Mouse (Mus musculus): ENCODE measurements around the gene Nfatc2.
A peak's percentile ranks its signal among the peaks of the same experiment; 100 is the strongest.

Nfatc2 gene

DNA sequence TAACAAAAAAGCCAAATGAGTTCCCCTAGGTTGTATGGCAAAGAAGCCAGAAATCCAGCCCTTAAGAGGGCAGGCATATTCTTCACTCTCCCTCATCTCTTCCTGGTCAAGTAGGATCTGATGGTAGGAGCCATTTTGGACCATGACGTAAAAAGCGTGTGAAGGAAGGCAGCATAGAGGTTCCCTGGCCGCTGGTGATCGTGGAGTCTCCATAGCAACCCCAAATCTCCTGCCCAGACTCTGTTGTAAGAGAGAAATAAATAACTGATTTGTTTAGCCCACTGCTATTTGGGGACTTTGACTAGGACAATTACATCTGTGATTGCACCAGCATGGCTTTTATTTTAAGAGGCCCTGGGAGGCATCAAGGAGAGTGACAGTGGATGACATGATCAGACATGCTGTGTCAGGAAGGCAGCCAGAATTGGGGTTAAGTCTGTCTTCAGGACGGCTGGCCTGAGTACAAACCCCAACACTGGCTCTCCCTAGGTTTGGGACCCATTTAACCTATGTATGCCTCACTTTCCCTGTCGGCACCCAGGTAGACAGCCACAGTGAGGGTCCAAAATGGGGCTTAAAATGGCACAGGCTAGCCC, 8.3 kb upstream of the Nfatc2 start:
- no peak for DNase-seq (ENCODE audit: low spot score in 2 of 2)

DNA sequence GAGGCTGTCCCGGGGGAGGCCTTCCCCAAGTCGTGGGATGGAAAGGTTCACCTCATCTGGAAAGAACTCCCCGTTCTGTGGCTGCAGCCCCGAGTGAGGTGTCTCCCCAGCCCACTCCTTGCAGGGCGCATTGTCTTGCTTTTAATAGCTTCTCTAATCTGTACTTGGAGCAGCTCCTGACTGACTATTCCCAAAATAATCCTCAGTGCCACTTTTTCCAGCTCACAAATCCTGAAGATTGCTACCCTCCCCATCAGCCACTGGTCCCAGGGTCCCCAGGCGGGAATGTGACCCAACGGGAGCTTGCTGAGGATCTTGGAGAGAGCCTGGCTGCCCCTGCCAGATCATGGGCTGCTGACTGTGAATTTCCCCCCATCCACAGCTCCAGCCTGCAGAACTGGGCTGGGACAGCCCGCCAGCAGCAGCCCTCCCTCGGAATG, 6.7 kb upstream of the Nfatc2 start:
- no peak for DNase-seq (ENCODE audit: low spot score in 2 of 2)

DNA sequence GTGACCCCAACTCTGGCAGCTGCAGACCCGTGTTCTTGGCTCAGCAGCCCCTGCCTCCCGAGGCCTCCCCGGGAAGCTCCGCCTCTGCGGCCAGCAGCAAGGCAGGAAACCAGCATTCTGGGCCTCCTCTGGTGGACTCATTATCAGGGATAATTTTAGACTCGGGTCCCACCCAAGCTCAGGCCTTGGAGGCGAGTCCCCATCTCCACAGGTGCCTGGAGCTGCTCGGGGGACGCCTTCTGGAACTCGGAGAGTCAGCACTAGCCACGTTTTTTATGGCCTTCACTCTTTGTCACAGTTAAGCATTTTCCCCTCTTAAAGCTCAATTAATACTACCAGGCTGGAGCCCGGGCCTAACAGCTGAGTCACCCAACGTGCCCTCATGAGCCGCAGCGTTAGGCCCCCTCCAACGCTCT, 3.2 kb upstream of the Nfatc2 start:
- DNase-seq (ENCODE audit: low spot score in 2 of 2): no peak

DNA sequence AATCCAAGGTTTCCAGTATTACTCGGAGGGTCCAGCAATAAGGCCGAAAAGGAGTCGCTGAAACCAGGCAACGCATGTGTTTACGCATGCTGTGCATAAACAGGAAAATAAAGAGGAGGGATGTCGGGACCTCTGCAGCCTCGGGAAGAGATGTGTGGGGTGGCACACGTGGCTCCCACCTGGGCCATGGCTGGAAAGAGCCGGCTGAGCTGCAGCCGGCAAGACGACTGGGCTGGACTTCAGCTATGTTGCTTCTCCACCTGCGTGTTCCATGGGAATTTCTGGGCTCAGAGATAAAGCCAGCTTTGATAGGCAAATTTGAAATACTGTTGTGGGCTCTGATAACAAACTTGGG, 907 bp upstream of the Nfatc2 start:
- DNase-seq (ENCODE audit: low spot score in 2 of 2): no peak

DNA sequence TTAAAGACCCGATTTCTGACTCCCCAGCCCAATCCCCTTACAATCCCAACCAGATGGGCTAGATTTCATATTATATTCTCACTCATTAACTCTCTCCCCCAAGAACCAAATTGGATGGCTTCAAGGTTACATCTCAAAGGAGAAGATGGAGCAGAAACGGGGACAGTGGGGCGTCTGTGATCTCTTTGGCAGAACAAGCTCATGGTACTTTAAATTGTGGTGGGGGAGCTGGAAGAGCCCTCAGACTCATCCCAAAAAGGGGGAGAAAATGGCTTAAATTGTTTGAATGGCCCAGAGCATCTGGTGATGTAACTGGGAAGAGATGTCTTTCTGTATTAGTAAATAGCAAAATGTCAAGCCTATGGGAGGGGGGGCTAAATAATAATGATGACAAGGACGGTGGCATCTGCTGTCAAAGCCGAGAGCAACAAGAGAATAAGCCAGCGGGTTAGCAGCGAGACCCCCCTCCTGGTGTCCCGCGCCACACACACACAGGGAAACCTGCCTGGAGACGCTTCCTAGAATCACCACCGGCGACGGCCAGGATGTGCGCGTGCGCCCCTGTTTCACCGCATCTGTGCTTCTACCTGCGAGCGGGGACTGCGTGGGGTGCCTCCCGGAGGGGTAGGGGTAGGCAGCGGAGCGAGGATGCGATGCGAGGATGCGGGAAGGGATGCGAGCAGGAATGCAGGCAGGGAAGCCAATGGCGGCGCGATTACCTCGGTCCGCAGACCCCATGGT, 537 bp downstream of the Nfatc2 start:
- peak; percentile 28 to 37 for DNase-seq (ENCODE audit: low spot score in 2 of 2)

DNA sequence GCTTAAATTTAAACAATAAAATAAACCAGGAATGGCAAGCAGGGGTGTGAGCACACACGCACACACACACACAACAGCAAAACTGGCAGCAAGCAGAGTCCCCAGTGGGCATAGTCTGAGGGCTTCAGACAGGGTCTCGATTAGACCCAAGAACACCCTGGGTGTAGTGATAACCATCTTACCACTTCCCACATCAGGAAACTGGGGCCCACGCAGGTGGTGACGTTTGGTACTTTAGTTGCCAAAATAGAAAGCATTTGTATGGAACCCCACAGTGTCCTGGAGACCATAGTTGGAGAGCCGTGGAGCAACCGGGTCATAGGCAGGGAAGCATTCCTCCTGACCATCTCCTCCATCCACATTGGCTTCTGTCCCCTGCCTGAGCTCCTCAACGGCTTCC, 5.8 kb downstream of the Nfatc2 start:
- DNase-seq (ENCODE audit: low spot score in 2 of 2): no peak

DNA sequence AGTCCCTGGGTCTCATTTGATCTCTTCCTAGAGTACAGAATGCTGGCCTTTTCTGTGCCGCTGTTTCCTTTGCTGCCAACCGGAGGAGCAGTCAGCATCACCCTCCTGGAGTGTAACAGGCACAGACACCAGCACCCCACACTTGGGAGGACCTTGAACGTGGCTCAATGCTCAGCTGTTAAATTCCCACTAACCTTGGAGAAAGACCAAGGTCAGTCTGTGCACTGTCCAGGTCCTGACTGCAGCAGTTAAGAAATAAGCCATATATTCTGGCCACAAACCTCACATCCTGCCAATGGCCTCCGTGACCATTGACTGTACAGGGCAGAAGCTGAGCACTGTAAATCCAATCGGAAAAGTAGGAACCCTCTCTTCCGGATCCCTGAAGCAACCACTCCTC, 7.8 kb downstream of the Nfatc2 start:
- DNase-seq (ENCODE audit: low spot score in 2 of 2): no peak

DNA sequence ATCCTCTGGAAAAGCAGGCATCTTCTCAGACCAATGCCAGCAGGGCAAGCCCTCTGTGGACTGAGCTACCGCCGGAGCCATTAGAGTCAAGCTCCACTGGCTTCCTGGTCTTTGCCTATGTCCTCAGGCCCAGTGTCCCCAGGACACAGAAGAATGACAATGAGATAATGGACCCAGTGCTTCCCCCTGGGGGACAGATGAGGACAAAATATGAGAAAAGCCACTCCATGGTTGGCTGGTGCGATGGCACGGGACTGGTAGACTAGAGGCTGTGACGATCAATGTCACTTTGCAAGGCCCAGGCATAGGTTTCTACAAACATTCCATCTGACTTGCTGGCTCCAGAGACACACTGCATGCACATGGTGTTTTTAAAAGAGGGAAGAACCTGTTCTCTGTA, 8.5 kb downstream of the Nfatc2 start:
- DNase-seq (ENCODE audit: low spot score in 2 of 2): no peak

DNA sequence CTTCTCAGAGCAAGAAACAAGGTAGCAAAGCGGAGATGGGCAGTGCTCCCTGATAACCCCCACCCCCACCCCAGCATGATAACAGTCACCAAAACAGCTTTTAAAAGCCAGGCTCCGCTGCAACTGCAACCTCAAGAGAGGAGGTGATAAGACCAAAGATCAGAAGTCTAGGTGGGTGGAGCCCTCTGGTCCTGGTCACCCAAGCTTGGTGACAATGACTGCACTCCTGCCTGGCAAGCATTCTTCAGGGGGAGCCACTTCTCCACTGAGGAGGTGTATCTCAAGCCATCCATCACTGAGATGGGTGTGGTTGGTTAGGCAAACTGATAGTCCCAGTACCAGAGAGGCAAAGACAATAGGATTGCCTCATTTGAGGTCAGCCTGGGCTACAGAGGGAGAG, 10.4 kb downstream of the Nfatc2 start:
- no peak for DNase-seq (ENCODE audit: low spot score in 2 of 2)

DNA sequence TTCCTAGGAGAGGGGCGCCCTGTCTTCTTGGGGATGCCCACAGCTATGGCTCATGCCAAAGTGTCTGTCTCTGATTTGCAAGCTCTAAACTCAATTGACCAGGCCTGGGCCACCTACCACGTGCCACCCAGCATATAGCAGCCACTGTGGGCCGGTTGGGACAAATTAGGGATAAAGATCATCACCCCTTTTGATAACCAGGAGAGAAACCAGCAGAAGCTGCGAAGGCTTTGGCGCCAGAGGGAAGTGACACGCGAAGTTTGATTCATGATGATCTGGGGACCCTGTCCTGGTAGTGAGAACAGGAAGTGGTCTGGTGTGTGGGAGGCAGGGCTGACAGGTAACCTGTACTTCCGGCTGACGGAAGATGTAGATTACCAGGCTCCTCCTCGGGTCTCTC, 10.9 kb downstream of the Nfatc2 start:
- no peak for DNase-seq (ENCODE audit: low spot score in 2 of 2)

DNA sequence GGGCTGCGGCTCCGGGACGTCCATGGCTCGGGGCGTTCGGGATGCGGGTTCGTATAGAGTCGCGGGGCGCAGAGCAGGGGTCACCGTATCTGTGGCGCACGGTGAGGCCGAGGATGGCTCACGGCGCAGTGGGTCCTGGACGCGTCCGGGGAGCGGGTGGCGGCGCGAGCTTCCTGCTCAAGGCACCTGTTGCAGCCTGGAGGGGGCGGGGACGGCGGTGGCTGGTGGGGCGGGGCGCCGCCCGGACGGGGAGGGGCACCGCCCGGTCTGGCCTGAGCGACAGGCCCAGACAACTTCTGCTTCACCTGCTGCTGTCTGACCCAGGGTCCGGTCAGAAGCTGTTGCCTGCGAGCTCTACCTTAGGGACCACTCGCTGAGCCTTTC, 11.3 kb downstream of the Nfatc2 start:
- DNase-seq (ENCODE audit: low spot score in 2 of 2): no peak

DNA sequence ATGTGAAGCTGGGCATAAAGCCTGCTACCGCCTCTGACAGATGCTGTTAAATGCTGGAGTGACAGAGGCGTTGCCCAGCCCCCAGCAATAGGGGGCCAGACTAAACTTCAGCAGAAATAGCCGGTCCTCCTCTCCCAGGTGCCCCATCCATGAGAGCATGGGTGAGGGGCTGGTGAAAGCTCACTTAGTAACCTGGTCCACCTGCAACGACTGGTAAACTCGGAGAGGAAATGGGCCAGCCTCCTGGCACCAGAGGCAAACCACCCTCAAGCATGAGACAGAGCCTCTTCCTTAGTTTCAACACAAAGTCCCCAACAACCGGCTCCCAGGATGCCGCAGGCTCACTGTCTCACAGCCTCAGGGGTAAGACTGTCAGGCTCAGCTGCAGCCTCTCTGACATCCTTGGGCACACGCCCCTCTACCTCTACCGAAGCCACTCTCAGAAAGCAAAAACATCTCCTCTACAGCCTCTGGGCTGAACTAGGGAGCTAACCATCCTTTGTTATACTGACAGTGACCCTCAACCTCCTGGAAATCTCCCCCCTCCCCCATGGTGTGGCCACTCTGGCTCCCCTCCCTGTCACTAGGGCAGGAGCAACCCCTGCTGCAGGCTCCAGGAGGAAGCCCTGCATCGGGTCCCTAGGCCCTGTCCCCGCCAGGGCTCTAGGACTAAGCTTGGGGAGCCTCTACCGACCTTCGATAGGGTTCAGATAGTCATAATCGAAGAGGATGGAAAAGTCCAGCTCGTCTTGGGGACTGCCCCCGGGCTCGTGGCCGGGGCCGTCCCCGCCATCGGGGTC, 11.9 kb downstream of the Nfatc2 start:
- DNase-seq (ENCODE audit: low spot score in 2 of 2): no peak

DNA sequence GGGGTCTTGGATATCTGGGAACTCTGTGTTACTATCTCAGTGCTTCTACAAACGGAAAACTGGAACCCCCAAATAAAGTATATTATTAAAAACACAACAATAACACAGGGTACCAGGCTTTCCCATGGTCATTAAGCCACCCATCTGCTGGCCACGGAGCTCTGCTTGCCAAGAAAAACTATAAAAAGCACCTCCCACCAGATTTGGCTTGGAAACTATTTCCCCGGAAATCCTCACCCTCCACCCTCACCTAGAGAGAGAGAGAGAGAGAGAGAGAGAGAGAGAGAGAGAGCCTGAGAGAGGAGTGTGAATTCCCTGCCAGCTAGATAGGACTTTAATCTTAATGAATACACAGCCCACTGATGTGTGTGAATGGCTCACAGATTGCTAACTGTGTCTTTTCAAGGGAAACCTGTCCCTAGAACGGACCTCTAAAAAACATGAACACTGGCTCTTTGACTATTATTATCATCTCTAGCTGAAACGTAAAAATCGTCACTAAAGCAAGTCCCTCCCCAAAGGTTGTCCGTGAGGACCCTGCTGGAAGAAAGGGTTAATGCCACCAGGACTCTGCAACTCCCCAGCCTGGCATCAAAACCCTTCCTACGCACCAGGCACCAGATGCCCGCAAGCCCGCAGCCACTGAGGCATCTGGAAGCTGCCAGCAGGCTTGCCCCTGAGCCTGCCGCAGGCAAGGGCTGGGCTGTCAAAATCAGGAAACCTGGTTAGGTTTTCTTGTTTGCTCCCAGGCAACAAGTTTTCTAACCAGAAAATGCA, 12.7 kb downstream of the Nfatc2 start:
- peak in 1 of 2 experiments; percentile 43 for DNase-seq (ENCODE audit: low spot score in 2 of 2)

DNA sequence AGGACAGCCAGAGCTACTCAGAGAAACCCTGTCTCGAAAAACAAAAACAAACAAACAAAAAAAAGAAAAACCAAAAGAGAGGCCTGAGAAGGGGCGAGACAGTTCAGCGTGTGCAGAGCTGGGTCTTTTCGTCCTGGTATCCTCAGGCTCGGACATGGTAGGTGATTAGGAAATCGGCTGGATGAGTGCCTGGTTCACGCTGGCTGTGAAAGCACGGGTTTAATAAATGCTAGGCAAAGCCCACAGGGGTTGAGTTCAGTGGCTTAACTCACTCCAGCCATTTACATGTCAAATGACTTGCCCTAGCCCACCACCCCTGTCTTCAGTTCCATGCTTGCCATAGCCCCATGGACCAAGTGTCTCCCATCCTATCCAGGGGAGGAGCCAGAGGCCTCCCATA, 14.3 kb downstream of the Nfatc2 start:
- DNase-seq (ENCODE audit: low spot score in 2 of 2): no peak

DNA sequence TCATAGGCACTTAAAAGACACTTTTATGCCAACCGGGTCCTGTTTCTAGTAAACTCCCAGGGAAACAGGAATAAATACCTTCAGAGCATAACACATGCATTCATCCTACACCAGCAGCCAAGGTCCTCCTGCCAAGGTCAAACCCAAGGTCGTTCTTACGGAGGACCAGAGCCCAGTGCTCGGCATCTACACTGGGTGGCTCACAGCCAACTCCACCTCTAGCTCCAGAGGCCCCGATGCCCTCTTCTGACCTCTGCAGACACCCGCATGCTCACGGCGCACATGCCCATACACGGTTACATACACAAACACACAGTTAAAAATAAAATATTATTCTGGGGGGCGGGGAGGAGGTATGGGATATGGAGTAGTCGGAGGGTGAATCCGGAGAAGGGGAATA, 14.9 kb downstream of the Nfatc2 start:
- DNase-seq (ENCODE audit: low spot score in 2 of 2): no peak

DNA sequence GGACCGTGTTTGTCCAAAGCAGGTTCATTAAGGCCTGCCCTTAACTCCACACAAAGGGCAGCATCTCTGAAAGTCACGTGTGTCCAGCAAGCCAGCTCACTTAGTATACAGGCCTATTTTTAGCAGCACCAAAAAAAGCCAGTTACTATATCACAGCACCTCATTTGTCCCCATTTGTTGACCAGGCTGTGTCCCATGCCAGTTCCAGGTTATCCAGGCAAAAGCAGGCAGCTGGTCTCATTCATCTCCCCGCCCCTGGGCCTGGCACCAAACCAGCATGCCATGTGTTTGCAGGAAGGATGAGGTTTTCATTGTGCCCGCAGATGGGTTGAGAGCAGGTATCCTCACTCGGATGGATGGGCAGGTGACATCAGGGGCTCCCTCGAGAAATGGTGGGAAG, 16.6 kb downstream of the Nfatc2 start:
- peak in 1 of 2 experiments; percentile 75 for DNase-seq (ENCODE audit: low spot score in 2 of 2)

DNA sequence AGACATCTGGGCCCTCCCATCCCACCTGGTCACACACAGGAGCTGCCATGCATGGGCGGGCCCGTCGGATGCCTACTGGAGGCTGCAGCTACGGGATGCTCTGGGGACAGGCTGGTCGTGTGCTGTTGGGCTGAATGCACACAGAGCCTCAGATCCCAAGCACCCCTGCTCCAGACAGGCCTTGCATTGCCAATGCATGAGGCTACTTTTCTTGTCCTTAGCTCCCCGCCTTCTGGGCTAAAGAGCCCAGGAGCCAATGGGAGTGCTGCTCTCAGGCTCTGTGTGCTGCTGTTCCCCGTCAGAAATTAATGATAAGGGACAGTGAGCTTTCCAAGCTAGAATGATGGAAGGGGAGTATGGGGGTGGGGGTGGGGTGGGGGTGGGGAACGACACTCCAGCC, 17.0 kb downstream of the Nfatc2 start:
- DNase-seq (ENCODE audit: low spot score in 2 of 2): no peak

DNA sequence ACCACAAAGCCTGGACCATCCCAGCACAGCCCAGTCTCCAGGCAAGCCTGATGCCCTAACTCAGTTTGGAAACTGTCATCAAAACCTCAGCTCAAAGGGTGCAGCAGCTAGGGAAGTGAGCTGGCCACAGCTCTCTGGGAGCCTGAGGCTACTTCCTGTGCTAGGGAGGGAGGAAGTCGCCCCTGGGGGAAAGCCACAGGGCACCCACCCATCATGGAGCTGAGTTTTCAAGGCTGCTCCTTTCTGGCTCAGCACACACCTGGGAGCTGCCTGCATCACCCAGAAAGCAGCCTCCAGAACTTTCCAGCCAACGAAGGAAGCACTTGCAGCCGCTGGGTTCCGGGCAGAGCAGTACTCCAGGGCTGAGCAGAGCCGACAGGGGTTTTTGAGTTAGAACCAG, 18.4 kb downstream of the Nfatc2 start:
- DNase-seq (ENCODE audit: low spot score in 2 of 2): no peak

DNA sequence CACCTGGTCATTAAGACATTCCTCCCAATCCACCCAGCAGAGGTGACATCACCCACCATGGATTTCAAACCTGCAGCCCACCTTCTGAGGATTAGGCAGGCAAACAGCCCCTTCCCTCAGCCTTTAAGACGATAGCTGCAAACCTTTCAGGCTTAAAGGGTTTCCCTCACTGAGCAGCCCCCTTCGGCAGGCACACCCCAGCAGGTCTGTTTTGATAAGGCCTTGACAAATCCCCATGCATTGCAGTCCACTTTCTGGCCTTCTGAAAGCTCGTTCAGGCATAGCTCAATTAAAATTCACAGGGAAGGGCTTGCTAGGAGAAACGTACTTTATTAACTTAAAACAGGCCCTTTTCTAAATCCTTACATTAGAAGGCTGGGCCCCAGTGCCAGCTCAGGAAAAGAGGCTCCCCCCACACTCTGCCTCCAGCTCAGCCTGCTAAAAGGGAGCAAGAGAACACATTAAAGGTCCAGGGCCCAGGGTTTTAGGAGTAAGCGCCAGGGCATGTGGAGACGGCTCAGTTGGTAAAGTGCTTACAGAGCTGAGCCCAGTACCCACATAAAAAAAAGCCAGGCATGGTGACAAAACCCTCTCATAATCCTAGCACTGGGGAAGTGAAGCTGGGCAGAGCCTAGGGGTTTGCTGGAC, 20.1 kb downstream of the Nfatc2 start:
- DNase-seq (ENCODE audit: low spot score in 2 of 2): no peak

DNA sequence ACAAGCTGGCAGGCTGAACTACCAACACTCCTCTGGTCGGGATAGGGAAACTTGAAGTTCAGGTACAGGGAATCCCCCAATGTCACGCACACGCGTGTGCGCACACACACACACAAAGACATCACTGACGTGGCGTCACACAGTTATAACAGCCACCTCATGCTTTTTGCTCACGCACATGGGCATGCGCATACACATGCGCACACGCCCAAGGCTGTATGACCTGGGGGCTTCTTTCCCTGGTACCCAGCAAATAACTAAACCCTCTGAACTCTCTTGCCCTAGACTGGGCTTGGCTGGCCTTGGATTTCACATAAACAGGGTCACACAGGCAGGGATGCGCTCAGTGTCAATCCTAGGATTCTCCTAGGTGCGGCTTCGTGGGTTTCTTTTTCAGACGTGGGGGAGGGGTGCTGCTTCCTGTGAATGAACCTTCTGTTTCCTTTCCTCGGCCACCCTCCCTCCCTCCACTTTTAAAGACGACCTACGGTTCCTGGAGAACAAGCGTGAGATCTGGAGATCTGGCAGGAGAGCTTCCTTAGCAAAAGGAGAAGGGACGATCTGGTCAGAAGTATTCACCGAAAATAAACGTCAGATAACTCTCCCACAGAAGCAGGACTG, 21.1 kb downstream of the Nfatc2 start:
- no peak for DNase-seq (ENCODE audit: low spot score in 2 of 2)

DNA sequence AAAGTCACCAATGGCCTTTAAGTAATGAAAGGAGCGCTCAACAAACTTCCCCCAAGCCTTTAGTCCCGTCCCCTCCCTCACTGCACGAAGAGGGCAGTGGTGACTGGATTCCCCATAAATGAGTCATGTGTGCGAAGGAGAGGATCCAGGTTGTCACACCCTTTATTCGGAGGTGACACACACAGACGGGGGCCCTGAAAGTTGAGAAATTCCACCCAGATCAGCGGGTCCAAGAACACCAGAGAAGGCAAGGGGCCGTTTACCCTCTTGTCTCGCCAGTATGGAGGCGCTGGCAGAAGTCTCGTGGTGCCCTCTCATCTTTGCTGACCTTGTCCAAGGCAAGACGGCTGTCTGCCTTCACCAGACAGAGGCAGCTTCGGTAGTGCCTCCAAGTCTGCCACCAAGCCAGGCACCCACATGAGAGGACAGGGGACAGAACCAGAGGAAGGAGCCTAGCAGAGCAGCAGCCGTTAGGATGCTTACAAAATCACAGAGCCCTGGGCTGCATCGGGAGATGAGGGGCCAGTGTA, 21.8 kb downstream of the Nfatc2 start:
- DNase-seq (ENCODE audit: low spot score in 2 of 2): no peak

Measured in cerebellum, postnatal 4 days (tissue).